Mouse (Mus musculus): ENCODE results near the gene Gtf3c5. TPM values are rescaled to one million over a fixed set of nuclear protein-coding genes. Genes with fewer than 3 reads are reported as not detected.

Gtf3c5 gene
- total and polyA plus RNA-seq, 3 experiments = 22.5 to 50.2 TPM; not detected in 1

- no peak for DNase-seq (ENCODE audit: low read depth, low spot score)
- H3K27me3 ChIP-seq (ENCODE audit: control insufficient read depth in 1 of 2, insufficient read depth in 2 of 2, low read length in 2 of 2) = no peaks in the 10 kb centered on the region
- H3K79me2 ChIP-seq (ENCODE audit: control insufficient read depth, insufficient read depth, low read length, poor library complexity) = no peaks in the 10 kb centered on the region
- no peak overlapping the region for H3K9ac ChIP-seq (ENCODE audit: control insufficient read depth, low read depth, low read length, poor library complexity, severe bottlenecking)
- TF ChIP-seq TAL1 (IDR thresholded peaks at IDR 0.05; ENCODE audit: low read length) (no peak), ETS1 (IDR thresholded peaks at IDR 0.05; ENCODE audit: low read depth, low read length) (no peak), GATA1 (IDR thresholded peaks at IDR 0.05; ENCODE audit: low read depth, low read length) (no peak), RCOR1 (IDR thresholded peaks at IDR 0.05; ENCODE audit: low read depth, low read length) (no peak), GABPA (IDR thresholded peaks at IDR 0.05; ENCODE audit: low read depth, low read length) (no peak), MAFK (IDR thresholded peaks at IDR 0.05; ENCODE audit: borderline replicate concordance, low read depth, low read length) (no peak), CHD2 (IDR thresholded peaks at IDR 0.05; ENCODE audit: low read length) (no peak), NELFE (IDR thresholded peaks at IDR 0.05; ENCODE audit: low read depth, low read length) (no peak)
- H3K27ac ChIP-seq (ENCODE audit: control insufficient read depth, low read depth, low read length) = no peak overlapping the region
- H3K4me3 ChIP-seq (ENCODE audit: control insufficient read depth in 1 of 2, insufficient read depth in 1 of 2, low read depth in 2 of 2, low read length in 2 of 2) = no peak overlapping the region
- H3K4me1 ChIP-seq (ENCODE audit: control insufficient read depth in 1 of 2, insufficient read depth in 2 of 2, low read length in 2 of 2) = no peaks in the 10 kb centered on the region; a peak in 1 of 4 replicates
- H3K9me3 ChIP-seq (replicated peaks; ENCODE audit: insufficient read depth, low read length) = no peaks in the 10 kb centered on the region
- no peaks in the 10 kb centered on the region for H3K36me3 ChIP-seq (ENCODE audit: control insufficient read depth in 1 of 2, insufficient read depth in 2 of 2, low read length in 2 of 2)
Observed at GRCm38 (mm10) chr2:28538817-28539128, 44.8 kb downstream of the Gtf3c5 start.

- no peaks in the 10 kb centered on the region for H3K9me3 ChIP-seq (replicated peaks; ENCODE audit: insufficient read depth, low read length)
- no peaks in the 10 kb centered on the region for H3K79me2 ChIP-seq (ENCODE audit: control insufficient read depth, insufficient read depth, low read length, poor library complexity)
- H3K36me3 ChIP-seq (ENCODE audit: control insufficient read depth in 1 of 2, insufficient read depth in 2 of 2, low read length in 2 of 2) = no peaks in the 10 kb centered on the region
- H3K27me3 ChIP-seq (ENCODE audit: control insufficient read depth in 1 of 2, insufficient read depth in 2 of 2, low read length in 2 of 2) = no peaks in the 10 kb centered on the region
- TF ChIP-seq NRF1 (IDR thresholded peaks at IDR 0.05; ENCODE audit: insufficient read depth, low read depth, low read length, poor library complexity, severe bottlenecking) = no peak
- no peak for TF ChIP-seq MXI1 (IDR thresholded peaks at IDR 0.05; ENCODE audit: low read depth, low read length)
- TF ChIP-seq ZNF384 (IDR thresholded peaks at IDR 0.05; ENCODE audit: low read depth, low read length) = no peak
- no peak for TF ChIP-seq CTCF (IDR thresholded peaks at IDR 0.05 in 2 of 3, conservative IDR thresholded peaks at IDR 0.05 in 1 of 3; ENCODE audit: control insufficient read depth in 1 of 3, insufficient read depth in 1 of 3, low read depth in 2 of 3, low read length in 3 of 3, poor library complexity in 1 of 3, severe bottlenecking in 1 of 3)
- TF ChIP-seq UBTF (IDR thresholded peaks at IDR 0.05; ENCODE audit: borderline replicate concordance, insufficient read depth, low read depth, low read length) = no peak
- no peak for TF ChIP-seq ZMIZ1 (IDR thresholded peaks at IDR 0.05; ENCODE audit: low read depth, low read length)
- no peak for TF ChIP-seq NELFE (IDR thresholded peaks at IDR 0.05; ENCODE audit: low read depth, low read length)
- no peak for TF ChIP-seq CHD1 (IDR thresholded peaks at IDR 0.05; ENCODE audit: low read depth, low read length)
- no peak for TF ChIP-seq GABPA (IDR thresholded peaks at IDR 0.05; ENCODE audit: low read depth, low read length)
- no peak for TF ChIP-seq TBP (IDR thresholded peaks at IDR 0.05; ENCODE audit: low read depth, low read length)
- TF ChIP-seq POLR2A (IDR thresholded peaks at IDR 0.05; ENCODE audit: control insufficient read depth in 1 of 2, insufficient read depth in 1 of 2, low read depth in 1 of 2, low read length in 2 of 2, poor library complexity in 1 of 2) = no peak
- no peak for TF ChIP-seq MAZ (IDR thresholded peaks at IDR 0.05; ENCODE audit: low read depth, low read length)
- no peak for TF ChIP-seq SMC3 (IDR thresholded peaks at IDR 0.05; ENCODE audit: low read depth, low read length)
- no peak for TF ChIP-seq JUND (IDR thresholded peaks at IDR 0.05; ENCODE audit: low read depth, low read length)
- no peak for TF ChIP-seq ZC3H11A (IDR thresholded peaks at IDR 0.05; ENCODE audit: low read depth, low read length)
- no peak for TF ChIP-seq ETS1 (IDR thresholded peaks at IDR 0.05; ENCODE audit: low read depth, low read length)
- no peak for TF ChIP-seq POLR2AphosphoS5 (IDR thresholded peaks at IDR 0.05; ENCODE audit: borderline replicate concordance, low read depth, low read length)
- TF ChIP-seq MYC (IDR thresholded peaks at IDR 0.05; ENCODE audit: low read depth, low read length) = no peak
- no peak overlapping the region for H3K4me3 ChIP-seq (ENCODE audit: control insufficient read depth in 1 of 2, insufficient read depth in 1 of 2, low read depth in 2 of 2, low read length in 2 of 2)
- DNase-seq (ENCODE audit: low read depth, low spot score) = no peak
- H3K4me1 ChIP-seq (ENCODE audit: control insufficient read depth in 1 of 2, insufficient read depth in 2 of 2, low read length in 2 of 2) = no peaks in the 10 kb centered on the region; a peak in 1 of 4 replicates
- H3K9ac ChIP-seq (ENCODE audit: control insufficient read depth, low read depth, low read length, poor library complexity, severe bottlenecking) = no peak overlapping the region
- no peak overlapping the region for H3K27ac ChIP-seq (ENCODE audit: control insufficient read depth, low read depth, low read length)
Observed at GRCm38 (mm10) chr2:28537995-28538816, 45.3 kb downstream of the Gtf3c5 start.

Measured in MEL (cell line).